Mouse (Mus musculus): ENCODE measurements around the gene Gm20388. TPM values are rescaled to one million over a fixed set of nuclear protein-coding genes. Genes with fewer than 3 reads are reported as not detected.
A peak's percentile ranks its signal among the peaks of the same experiment; 100 is the strongest.

Gm20388 gene
- polyA plus RNA-seq, 1 experiment = 59.3 TPM

DNA sequence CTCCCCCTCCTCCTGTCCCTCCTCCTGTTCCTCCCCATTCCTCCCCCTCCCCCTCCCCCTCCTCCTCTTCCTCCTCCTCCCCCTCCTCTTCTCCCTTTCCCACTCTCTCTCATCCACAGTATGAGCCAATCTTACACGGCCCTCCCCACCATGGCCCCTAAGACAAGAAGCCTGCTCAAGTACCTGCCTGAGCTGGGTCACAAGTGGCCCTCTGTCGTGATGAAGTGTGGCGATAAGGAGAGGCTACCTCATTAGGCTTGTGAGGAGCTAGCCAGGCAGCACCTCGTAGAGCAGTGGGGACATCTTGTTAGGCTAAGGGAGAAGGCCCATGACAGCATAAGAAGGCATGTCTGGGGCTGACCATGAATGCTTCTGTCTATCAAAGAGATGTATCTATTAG lies 1762.5 kb downstream of the Gm20388 start:
- DNase-seq (ENCODE audit: low read depth) = no peak
- TF ChIP-seq POLR2A (IDR thresholded peaks at IDR 0.05; ENCODE audit: borderline replicate concordance, extremely low read depth, insufficient read depth, insufficient read length, poor library complexity, severe bottlenecking) = no peak
- no peak for TF ChIP-seq CTCF (IDR thresholded peaks at IDR 0.05; ENCODE audit: borderline replicate concordance, extremely low read depth, insufficient read depth, insufficient read length)

DNA sequence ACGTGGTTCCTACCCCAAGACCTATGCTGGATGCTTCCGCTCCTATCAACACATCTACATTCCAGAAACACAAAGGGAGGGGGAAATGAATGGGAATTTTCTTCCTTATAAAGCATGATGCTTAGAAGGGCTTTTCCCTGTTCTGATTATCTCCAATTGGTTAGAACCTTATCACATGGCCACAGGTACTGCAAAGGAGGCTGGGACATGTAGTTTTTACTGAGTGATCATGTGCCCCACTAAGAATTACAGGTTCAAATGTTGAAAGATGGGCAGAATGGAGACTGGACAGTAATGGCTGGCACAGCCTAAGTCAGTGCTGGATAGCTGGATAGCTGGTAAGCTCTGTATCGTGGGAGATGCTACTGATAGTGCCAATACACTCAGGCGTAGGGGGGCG lies 1763.3 kb downstream of the Gm20388 start:
- DNase-seq (ENCODE audit: low read depth) = peak; percentile 84
- no peak for TF ChIP-seq POLR2A (IDR thresholded peaks at IDR 0.05; ENCODE audit: borderline replicate concordance, extremely low read depth, insufficient read depth, insufficient read length, poor library complexity, severe bottlenecking)

- DNase-seq (ENCODE audit: low read depth) = no peak
- TF ChIP-seq POLR2A (IDR thresholded peaks at IDR 0.05; ENCODE audit: borderline replicate concordance, extremely low read depth, insufficient read depth, insufficient read length, poor library complexity, severe bottlenecking) (no peak), CTCF (IDR thresholded peaks at IDR 0.05; ENCODE audit: borderline replicate concordance, extremely low read depth, insufficient read depth, insufficient read length) (peak; percentile 35; the same call in 1 of the 2 replicates)
These were observed 1763.9 kb downstream of the Gm20388 start for GRCm38 (mm10) chr8:121674524-121674923.

DNA sequence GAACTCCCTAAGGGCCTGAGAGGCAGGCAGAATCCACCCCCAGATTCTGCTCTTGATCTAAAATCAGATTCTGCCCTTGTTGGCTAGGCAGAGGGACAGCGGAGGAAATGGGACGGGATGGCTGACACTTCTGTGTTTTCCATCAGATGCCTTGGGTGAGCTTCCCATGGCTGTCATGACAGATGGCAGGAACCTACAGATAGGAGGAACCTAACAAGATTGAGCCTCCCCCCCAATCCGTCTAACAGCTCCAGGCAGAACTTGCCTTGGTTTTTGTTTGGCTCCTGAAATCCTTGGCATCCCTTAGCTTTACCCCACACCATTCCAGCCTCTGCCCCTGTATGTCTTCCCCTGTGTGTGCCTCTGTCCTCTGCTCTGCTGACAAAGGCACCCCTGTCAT lies 1764.5 kb downstream of the Gm20388 start:
- TF ChIP-seq POLR2A (IDR thresholded peaks at IDR 0.05; ENCODE audit: borderline replicate concordance, extremely low read depth, insufficient read depth, insufficient read length, poor library complexity, severe bottlenecking) (no peak), CTCF (IDR thresholded peaks at IDR 0.05; ENCODE audit: borderline replicate concordance, extremely low read depth, insufficient read depth, insufficient read length) (no peak)
- DNase-seq (ENCODE audit: low read depth) = no peak

DNA sequence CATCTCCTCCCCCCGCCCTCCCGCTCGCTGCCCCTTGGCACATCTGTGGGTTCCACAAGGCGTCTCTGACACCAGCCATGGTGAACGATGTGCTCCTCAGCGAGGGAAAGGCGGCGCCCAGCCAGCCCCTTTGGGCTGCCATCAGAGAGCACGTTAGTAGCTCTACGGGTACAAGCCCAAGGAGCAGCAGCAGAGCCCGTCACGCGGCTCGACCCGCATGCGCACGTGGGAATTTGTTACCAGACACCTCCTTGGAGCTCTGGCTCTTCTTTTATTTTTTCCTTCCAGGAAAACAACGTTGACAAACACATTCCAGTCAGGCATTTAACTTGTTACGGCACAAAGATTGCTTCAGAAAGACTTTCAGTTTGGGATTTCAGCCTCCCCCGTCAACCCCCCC lies 1765.1 kb downstream of the Gm20388 start:
- no peak for TF ChIP-seq CTCF (IDR thresholded peaks at IDR 0.05; ENCODE audit: borderline replicate concordance, extremely low read depth, insufficient read depth, insufficient read length)
- no peak for DNase-seq (ENCODE audit: low read depth)

GRCm38 (mm10) chr8:121678696-121679095 lies 1768.1 kb downstream of the Gm20388 start:
- TF ChIP-seq POLR2A (IDR thresholded peaks at IDR 0.05; ENCODE audit: borderline replicate concordance, extremely low read depth, insufficient read depth, insufficient read length, poor library complexity, severe bottlenecking) (no peak), CTCF (IDR thresholded peaks at IDR 0.05; ENCODE audit: borderline replicate concordance, extremely low read depth, insufficient read depth, insufficient read length) (no peak)
- no peak for DNase-seq (ENCODE audit: low read depth)

- TF ChIP-seq POLR2A (IDR thresholded peaks at IDR 0.05; ENCODE audit: borderline replicate concordance, extremely low read depth, insufficient read depth, insufficient read length, poor library complexity, severe bottlenecking) (no peak), CTCF (IDR thresholded peaks at IDR 0.05; ENCODE audit: borderline replicate concordance, extremely low read depth, insufficient read depth, insufficient read length) (no peak)
- no peak for DNase-seq (ENCODE audit: low read depth)
These were observed 1770.3 kb downstream of the Gm20388 start for GRCm38 (mm10) chr8:121680896-121681295.

DNA sequence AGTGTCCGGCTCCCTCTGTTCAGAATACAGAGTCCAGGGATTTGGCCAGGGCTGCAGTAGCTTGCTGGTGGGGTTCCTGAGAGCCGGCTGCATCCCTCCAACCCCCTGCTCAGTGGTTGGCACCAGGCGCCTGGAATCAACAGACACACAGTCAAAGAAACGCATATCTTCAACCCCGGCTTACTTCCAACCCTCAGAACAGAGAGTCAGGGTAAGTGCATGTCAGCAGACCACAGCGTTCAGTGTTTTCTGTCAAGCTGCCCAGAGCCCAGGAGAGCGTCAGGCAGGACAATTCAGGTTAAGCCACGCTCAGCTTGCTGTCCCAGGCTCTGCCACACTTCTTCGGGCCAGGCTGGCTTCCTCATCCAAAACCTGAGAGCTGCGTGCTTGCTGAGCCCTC lies 1770.8 kb downstream of the Gm20388 start:
- no peak for DNase-seq (ENCODE audit: low read depth)
- no peak for TF ChIP-seq POLR2A (IDR thresholded peaks at IDR 0.05; ENCODE audit: borderline replicate concordance, extremely low read depth, insufficient read depth, insufficient read length, poor library complexity, severe bottlenecking)
- TF ChIP-seq CTCF (IDR thresholded peaks at IDR 0.05; ENCODE audit: borderline replicate concordance, extremely low read depth, insufficient read depth, insufficient read length) = no peak

GRCm38 (mm10) chr8:121683083-121683832 lies 1772.6 kb downstream of the Gm20388 start:
- TF ChIP-seq POLR2A (IDR thresholded peaks at IDR 0.05; ENCODE audit: borderline replicate concordance, extremely low read depth, insufficient read depth, insufficient read length, poor library complexity, severe bottlenecking) (no peak), CTCF (IDR thresholded peaks at IDR 0.05; ENCODE audit: borderline replicate concordance, extremely low read depth, insufficient read depth, insufficient read length) (no peak)
- no peak for DNase-seq (ENCODE audit: low read depth)

GRCm38 (mm10) chr8:121685419-121685818 lies 1774.8 kb downstream of the Gm20388 start:
- TF ChIP-seq POLR2A (IDR thresholded peaks at IDR 0.05; ENCODE audit: borderline replicate concordance, extremely low read depth, insufficient read depth, insufficient read length, poor library complexity, severe bottlenecking) (no peak), CTCF (IDR thresholded peaks at IDR 0.05; ENCODE audit: borderline replicate concordance, extremely low read depth, insufficient read depth, insufficient read length) (peak; percentile 56; the same call in 1 of the 2 replicates)

GRCm38 (mm10) chr8:121687455-121688161 lies 1777.0 kb downstream of the Gm20388 start:
- TF ChIP-seq CTCF (IDR thresholded peaks at IDR 0.05; ENCODE audit: borderline replicate concordance, extremely low read depth, insufficient read depth, insufficient read length) = no peak
- DNase-seq (ENCODE audit: low read depth) = peak; percentile 86

More at GRCm38 (mm10) chr8:121685419-121685818, 1774.8 kb downstream of the Gm20388 start:
- peak; percentile 36 for DNase-seq (ENCODE audit: low read depth)

- TF ChIP-seq CTCF (IDR thresholded peaks at IDR 0.05; ENCODE audit: borderline replicate concordance, extremely low read depth, insufficient read depth, insufficient read length) (no peak), POLR2A (IDR thresholded peaks at IDR 0.05; ENCODE audit: borderline replicate concordance, extremely low read depth, insufficient read depth, insufficient read length, poor library complexity, severe bottlenecking) (no peak)
- DNase-seq (ENCODE audit: low read depth) = no peak
These were observed 1777.9 kb downstream of the Gm20388 start for GRCm38 (mm10) chr8:121688496-121688895.

Measured in brain, embryonic 14.5 days (tissue).